In genomic region chr11:94158521-94158920, GRCm38 (mm10) we compare ENCODE assay signal across 7 mouse cellular contexts. TPM values are rescaled to one million over a fixed set of nuclear protein-coding genes. Genes with fewer than 3 reads are reported as not detected.
DNase-seq lines count a peak whose midpoint lies in the region; ATAC-seq and TF ChIP-seq lines count a peak whose summit lies in the region.

No protein-coding gene starts in this region.

- no peaks in the 10 kb centered on the region for H3K27me3 ChIP-seq in testis, adult 2 months (ENCODE audit: control insufficient read depth, insufficient read depth, low read length)
- no peaks in the 10 kb centered on the region for H3K27me3 ChIP-seq in limb, embryonic 11.5 days (ENCODE audit: control insufficient read depth, insufficient read depth, low read length)

- ATAC-seq in limb, embryonic 11.5 days (ENCODE audit: insufficient number of reproducible peaks, low FRiP score, low TSS enrichment, low read depth) = no peak
- no peak for ATAC-seq in inflammation-experienced regulatory T-cells, adult 6 months
- no peak for ATAC-seq in megakaryocyte progenitor cell, adult 5-6 weeks (replicated peaks; ENCODE audit: poor library complexity)

- DNase-seq in testis, postnatal 10 days (ENCODE audit: low spot score) = no peak
- DNase-seq in heart, postnatal 10 days = peak; percentile 25 to 28
- DNase-seq in limb, embryonic 11.5 days (ENCODE audit: low spot score) = peak; percentile 46
- no peak for DNase-seq in left cerebral cortex, adult 9 months (ENCODE audit: low spot score in 2 of 2)

- peaks cover 16% of the 10 kb centered on the region for H3K4me1 ChIP-seq in testis, adult 2 months (ENCODE audit: control insufficient read depth, insufficient read depth, low read length)
- H3K4me1 ChIP-seq in limb, embryonic 11.5 days (ENCODE audit: control insufficient read depth, insufficient read depth, low read length) = peaks cover 26% of the 10 kb centered on the region

- peak overlapping the region; percentile 63 for H3K27ac ChIP-seq in testis, adult 2 months (ENCODE audit: control insufficient read depth, insufficient read depth, low read depth, low read length)
- peak overlapping the region; percentile 50; the same call in 1 of the 2 replicates for H3K27ac ChIP-seq in limb, embryonic 11.5 days (replicated peaks; ENCODE audit: low read depth, low read length)

- H3K36me3 ChIP-seq in testis, adult 2 months (ENCODE audit: control insufficient read depth, insufficient read depth, low read length) = no peaks in the 10 kb centered on the region
- no peaks in the 10 kb centered on the region for H3K36me3 ChIP-seq in limb, embryonic 11.5 days (ENCODE audit: control insufficient read depth, insufficient read depth, low read length)

- intact Hi-C loops in heart, postnatal 10 days (cut with DNase I) = loop anchor here (2.0 kb wide), 1 partner anchor 54 kb away; no protein-coding TSS in a partner anchor

- TF ChIP-seq CTCF in testis, adult 2 months (IDR thresholded peaks at IDR 0.05; ENCODE audit: control insufficient read depth, insufficient read depth, insufficient replicate concordance, low read depth, low read length) = no peak

- WGBS in limb, embryonic 11.5 days = 36% methylated on average over 14 of the region's 14 CpGs

- H3K9ac ChIP-seq in limb, embryonic 11.5 days (ENCODE audit: low read length) = no peak overlapping the region

- TF ChIP-seq POLR2A in testis, adult 2 months (IDR thresholded peaks at IDR 0.05; ENCODE audit: control insufficient read depth, low read depth, low read length) = no peak

- H3K4me3 ChIP-seq in testis, adult 2 months (ENCODE audit: control insufficient read depth, low read depth, low read length) = peak overlapping the region; percentile 77
- H3K4me3 ChIP-seq in limb, embryonic 11.5 days (ENCODE audit: low read depth, low read length) = no peak overlapping the region

- no peaks in the 10 kb centered on the region for H3K9me3 ChIP-seq in limb, embryonic 11.5 days (ENCODE audit: control insufficient read depth, low read length)

- no peak overlapping the region for H3K4me2 ChIP-seq in limb, embryonic 11.5 days (ENCODE audit: low read depth, severe bottlenecking)

RNA-seq across cellular contexts. Expression of gene Tob1, which starts 52.7 kb away (rescaled TPM):
- polyA plus RNA-seq in testis, adult 2 months (2012; rRNA removed) = 40.5 and 43.2 TPM in 2 replicates
- 10 to 100 TPM; 67.4 to 81.0 TPM for total RNA-seq in heart, postnatal 10 days (2021)
- 28.9 and 31.8 TPM in 2 replicates for polyA plus RNA-seq in limb, embryonic 11.5 days (2014; fragmentation: Nextera tagmentation; extraction: Ambion mirVana)
- polyA plus RNA-seq in inflammation-experienced regulatory T-cells, adult 6 months (2017; shearing (Covaris generic)) = 1 to 10 TPM; 4.3 to 6.7 (median 5.3) TPM
- 8.3 and 9.4 TPM in 2 replicates for total RNA-seq in megakaryocyte progenitor cell, adult 5-6 weeks (2015)
- total RNA-seq in megakaryocyte progenitor cell, adult 5-6 weeks (2017) = 3.5 and 5.2 TPM in 2 replicates

Comparison
In these comparisons a context has a peak if more than half of its experiments do, and no peak if none do; other contexts are left out.
1. DNase-seq: peak in heart, postnatal 10 days (2 of 2) and limb, embryonic 11.5 days (single experiment); none in testis, postnatal 10 days (single experiment) and left cerebral cortex, adult 9 months (0 of 2).